Mouse (Mus musculus): ENCODE measurements around the gene Pip5k1b. TPM values are rescaled to one million over a fixed set of nuclear protein-coding genes. Genes with fewer than 3 reads are reported as not detected.

The Pip5k1b gene
- total RNA-seq, 2 experiments from 2014 or later = 68.4 to 72.1 TPM

DNA sequence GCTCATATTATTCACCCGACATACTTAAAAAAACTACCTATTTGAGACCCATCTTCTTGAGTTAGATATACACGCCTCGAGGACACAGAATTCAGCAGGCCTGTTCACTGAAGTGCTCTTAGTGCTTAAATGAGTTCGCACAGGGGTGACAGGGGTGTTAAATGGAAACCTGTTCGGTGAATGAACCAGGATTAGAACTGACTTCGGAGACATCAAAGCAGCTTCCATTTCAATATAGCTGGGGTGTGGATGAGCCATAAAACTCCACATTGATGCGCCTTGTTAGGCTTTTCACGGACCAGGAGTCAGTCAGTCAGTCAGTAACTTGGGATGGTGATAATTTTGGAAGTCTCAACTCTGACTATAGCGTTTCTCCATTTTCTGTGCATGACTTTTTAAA is 34.5 kb downstream of the Pip5k1b start:
- DNase-seq (ENCODE audit: low spot score in 2 of 2) = no peak
- Histone ChIP-seq H3K4me3 (no peak overlapping the region), H3K27ac (no peak overlapping the region)
- no peak for TF ChIP-seq CTCF (conservative IDR thresholded peaks at IDR 0.05)

GRCm38 (mm10) chr19:24519732-24520409 is 35.8 kb downstream of the Pip5k1b start:
- TF ChIP-seq CTCF (conservative IDR thresholded peaks at IDR 0.05) = no peak

DNA sequence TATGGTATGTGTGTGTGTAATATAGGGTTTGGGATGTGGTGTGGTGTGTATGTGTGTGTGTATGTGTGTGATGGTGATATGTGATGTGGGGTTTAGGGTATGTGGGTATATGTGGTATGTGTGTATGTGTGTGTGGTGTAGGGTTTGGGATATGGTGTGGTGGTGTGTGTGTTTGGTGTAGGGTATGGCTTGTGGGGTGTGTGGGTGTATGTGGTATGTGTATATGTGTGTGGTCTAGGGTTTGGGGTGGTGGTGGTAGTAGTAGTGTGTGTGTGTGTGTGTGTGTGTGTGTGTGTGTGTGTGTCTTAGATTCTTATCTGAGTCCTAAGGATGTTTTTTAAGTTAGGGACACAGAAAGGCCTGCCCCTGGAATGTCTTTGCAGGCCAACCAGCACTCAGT is 37.3 kb downstream of the Pip5k1b start:
- DNase-seq (ENCODE audit: low spot score in 2 of 2) = no peak
- no peak overlapping the region for H3K27ac ChIP-seq
- no peak for TF ChIP-seq CTCF (conservative IDR thresholded peaks at IDR 0.05)

More at GRCm38 (mm10) chr19:24519732-24520409, 35.8 kb downstream of the Pip5k1b start:
- Histone ChIP-seq H3K4me3 (no peak overlapping the region), H3K27ac (no peak overlapping the region)
- no peak for DNase-seq (ENCODE audit: low spot score in 2 of 2)

GRCm38 (mm10) chr19:24517057-24517456 is 38.6 kb downstream of the Pip5k1b start:
- Histone ChIP-seq H3K27ac (no peak overlapping the region), H3K4me3 (no peak overlapping the region)
- no peak for DNase-seq (ENCODE audit: low spot score in 2 of 2)
- TF ChIP-seq CTCF (conservative IDR thresholded peaks at IDR 0.05) = no peak

More for the DNA sequence above, 37.3 kb downstream of the Pip5k1b start:
- no peak overlapping the region for H3K4me3 ChIP-seq

- no peak overlapping the region for H3K27ac ChIP-seq
- no peak overlapping the region for H3K4me3 ChIP-seq
- DNase-seq (ENCODE audit: low spot score in 2 of 2) = no peak
- no peak for TF ChIP-seq CTCF (conservative IDR thresholded peaks at IDR 0.05)
Measured at GRCm38 (mm10) chr19:24515941-24516340, 39.7 kb downstream of the Pip5k1b start.

DNA sequence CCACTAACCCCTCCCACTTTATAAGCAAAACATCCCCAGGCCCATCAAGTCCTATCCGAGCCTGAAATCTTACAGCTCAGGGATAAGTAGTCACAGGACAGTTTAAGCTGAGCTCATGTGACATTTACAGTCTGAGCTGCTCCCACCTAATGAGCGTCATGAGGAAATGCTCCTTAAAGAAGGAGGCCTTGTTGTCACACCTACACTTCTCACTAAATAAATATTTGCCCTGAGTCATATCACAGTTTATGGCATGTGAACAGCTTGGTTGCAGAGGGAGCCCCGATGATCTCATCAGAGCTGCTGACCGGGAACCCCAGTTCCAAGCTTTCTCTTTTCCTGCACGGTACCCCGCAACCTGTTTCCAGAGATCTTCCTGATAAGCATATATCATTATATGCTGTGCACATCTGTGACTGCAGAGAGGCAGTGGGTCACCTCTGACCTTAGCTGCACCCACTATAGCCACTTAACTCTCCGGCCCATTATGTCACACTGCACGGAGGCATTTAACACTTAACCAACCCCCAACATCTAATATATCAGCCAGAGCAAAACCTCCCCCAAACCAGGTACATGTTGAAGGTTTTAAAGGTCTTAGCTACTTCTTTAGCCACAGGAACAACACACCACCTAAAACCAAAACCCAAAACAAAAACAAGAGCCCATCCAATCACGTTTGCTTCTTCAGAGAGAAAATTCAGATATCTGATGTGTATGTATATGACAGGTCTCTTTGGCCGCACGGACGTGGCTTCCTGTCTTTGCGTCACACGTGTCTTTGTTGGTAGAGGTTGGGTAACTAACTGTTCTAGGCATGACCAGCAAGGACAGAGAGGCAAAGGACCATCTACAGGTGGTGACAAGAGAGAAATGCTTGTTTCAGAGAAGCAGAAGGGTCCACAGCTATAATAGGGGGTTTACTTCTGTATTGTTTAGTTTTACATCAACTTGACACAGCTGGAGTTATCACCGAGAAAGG is 40.7 kb downstream of the Pip5k1b start:
- DNase-seq (ENCODE audit: low spot score in 2 of 2) = no peak
- TF ChIP-seq CTCF (conservative IDR thresholded peaks at IDR 0.05) = no peak
- Histone ChIP-seq H3K4me3 (no peak overlapping the region), H3K27ac (no peak overlapping the region)

DNA sequence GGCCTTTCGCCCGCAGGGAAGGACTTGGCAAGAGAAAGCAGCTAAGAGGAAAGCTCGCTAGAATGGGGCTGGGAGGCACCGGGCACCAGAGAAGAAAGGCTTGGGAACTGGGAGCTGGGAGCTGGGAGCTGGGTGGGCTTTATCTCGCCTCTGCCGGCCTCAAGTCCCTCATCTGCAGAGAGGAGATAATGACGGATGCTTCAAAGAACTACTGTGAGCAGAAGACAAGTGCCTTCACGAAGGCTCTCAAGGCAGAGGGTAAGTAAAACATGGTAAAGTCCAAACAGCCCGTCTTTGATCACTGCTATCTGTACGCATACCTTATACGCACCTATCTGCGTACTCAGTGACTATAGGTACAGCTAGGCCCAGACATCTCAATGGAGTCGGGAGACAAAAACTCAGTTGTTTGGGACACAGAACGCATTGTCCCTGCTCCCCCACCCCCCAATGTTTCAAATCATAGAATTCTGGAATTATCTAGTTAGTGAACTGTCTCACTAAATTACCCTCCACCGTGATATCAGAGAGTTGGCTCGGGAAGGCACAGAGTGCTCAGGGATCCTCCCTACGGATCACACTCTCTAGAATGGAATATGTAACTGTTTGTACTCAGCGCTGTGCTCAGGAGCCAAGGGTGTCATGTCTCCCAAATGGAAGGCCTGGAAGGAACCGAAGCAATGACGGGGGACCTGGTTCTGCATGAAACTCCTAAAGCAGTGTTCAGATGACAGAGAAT is 42.4 kb downstream of the Pip5k1b start:
- no peak for DNase-seq (ENCODE audit: low spot score in 2 of 2)
- no peak for TF ChIP-seq CTCF (conservative IDR thresholded peaks at IDR 0.05)
- H3K27ac ChIP-seq = no peak overlapping the region

DNA sequence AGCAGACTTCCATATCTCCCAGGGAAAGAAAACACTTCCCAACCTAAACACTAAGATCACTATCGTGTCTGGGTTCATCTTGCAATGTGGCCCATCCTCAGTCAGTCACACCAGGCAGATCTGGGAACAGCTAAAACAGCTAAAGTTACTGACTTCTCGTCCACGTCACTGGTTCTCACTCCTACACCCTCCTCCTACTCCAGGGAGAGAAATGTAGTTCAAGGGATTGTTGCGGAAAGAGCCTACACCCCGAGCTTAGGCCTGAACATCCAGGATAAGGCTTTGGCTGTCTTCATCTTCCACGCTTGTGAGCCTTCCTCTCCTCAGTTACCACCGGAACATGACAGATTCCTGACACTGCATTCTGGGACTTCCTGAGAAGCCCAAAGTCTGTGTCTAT is 43.7 kb downstream of the Pip5k1b start:
- no peak overlapping the region for H3K27ac ChIP-seq
- no peak for TF ChIP-seq CTCF (conservative IDR thresholded peaks at IDR 0.05)
- DNase-seq (ENCODE audit: low spot score in 2 of 2) = no peak
- no peak overlapping the region for H3K4me3 ChIP-seq

More for the DNA sequence above, 42.4 kb downstream of the Pip5k1b start:
- no peak overlapping the region for H3K4me3 ChIP-seq

DNA sequence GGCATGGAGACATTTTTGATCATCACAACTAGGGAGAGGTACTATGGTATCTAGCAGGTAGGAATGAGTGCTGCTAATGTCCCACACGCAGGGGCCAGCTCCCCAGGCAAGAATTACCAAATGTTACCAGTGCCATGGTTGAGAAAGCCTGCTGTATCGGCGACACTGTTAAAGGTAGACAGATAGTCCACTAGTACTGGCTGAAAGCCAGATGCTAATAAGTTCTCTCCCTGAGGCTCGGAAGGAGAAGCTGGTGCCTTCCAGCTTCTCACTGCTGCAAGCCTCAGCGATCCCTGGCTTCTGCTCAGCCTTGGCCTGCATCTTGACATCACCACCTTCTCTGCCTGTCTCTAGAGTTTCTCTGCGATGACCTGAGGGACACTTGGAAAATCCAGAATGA is 46.3 kb downstream of the Pip5k1b start:
- no peak overlapping the region for H3K27ac ChIP-seq
- TF ChIP-seq CTCF (conservative IDR thresholded peaks at IDR 0.05) = no peak
- no peak overlapping the region for H3K4me3 ChIP-seq
- no peak for DNase-seq (ENCODE audit: low spot score in 2 of 2)

- TF ChIP-seq CTCF (conservative IDR thresholded peaks at IDR 0.05) = no peak
- H3K27ac ChIP-seq = no peak overlapping the region
- H3K4me3 ChIP-seq = no peak overlapping the region
- no peak for DNase-seq (ENCODE audit: low spot score in 2 of 2)
Measured at GRCm38 (mm10) chr19:24508087-24508767, 47.4 kb downstream of the Pip5k1b start.

- TF ChIP-seq CTCF (conservative IDR thresholded peaks at IDR 0.05) = no peak
- no peak overlapping the region for H3K4me3 ChIP-seq
- no peak overlapping the region for H3K27ac ChIP-seq
- DNase-seq (ENCODE audit: low spot score in 2 of 2) = no peak
Measured at GRCm38 (mm10) chr19:24502736-24503421, 52.8 kb downstream of the Pip5k1b start.

- Histone ChIP-seq H3K4me3 (no peak overlapping the region), H3K27ac (no peak overlapping the region)
- DNase-seq (ENCODE audit: low spot score in 2 of 2) = no peak
- TF ChIP-seq CTCF (conservative IDR thresholded peaks at IDR 0.05) = no peak
Measured at GRCm38 (mm10) chr19:24501525-24501924, 54.1 kb downstream of the Pip5k1b start.

All from layer of hippocampus, adult 2 months (tissue).